Mouse (Mus musculus): ENCODE measurements around the gene Rab8b.
"Not testable (repeated sequence)": the region's sequence is repeated elsewhere in the genome, so short reads cannot be mapped to it uniquely, and the experiment has no call there.

The Rab8b gene

DNA sequence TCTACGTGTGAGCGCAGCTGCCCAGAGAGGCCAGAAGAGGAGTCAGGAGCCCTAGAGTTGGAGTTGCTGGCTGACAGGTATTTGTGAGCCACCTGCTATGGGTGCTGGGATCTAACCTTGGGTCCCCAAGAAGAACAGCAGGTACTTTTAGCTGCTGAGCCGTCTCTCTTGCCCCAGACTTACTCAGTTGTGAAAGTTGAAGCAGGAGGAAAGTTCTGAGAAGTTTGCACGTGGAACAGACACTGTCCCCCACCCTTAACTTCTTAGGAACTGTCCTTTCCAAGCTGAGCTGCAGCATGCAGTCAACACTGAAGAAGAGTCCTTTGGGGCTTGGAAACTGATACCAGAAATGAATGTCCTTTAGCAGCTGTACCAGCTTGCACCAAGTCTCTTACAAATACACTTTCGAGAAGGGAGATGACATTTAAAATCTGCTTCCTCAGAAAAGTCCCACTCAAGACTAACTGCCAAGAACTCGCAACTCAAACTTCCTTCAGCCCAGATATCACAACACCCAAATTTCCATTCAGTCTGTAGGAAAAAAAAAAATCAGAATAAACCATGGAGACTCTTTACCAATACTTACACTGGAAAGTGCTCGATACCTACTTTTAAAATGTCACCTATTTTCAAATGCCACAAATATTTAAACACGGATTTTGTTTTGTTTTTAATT lies 2.1 kb downstream of the Rab8b start:
- DNase-seq (ENCODE audit: low spot score in 2 of 2): no peak

DNA sequence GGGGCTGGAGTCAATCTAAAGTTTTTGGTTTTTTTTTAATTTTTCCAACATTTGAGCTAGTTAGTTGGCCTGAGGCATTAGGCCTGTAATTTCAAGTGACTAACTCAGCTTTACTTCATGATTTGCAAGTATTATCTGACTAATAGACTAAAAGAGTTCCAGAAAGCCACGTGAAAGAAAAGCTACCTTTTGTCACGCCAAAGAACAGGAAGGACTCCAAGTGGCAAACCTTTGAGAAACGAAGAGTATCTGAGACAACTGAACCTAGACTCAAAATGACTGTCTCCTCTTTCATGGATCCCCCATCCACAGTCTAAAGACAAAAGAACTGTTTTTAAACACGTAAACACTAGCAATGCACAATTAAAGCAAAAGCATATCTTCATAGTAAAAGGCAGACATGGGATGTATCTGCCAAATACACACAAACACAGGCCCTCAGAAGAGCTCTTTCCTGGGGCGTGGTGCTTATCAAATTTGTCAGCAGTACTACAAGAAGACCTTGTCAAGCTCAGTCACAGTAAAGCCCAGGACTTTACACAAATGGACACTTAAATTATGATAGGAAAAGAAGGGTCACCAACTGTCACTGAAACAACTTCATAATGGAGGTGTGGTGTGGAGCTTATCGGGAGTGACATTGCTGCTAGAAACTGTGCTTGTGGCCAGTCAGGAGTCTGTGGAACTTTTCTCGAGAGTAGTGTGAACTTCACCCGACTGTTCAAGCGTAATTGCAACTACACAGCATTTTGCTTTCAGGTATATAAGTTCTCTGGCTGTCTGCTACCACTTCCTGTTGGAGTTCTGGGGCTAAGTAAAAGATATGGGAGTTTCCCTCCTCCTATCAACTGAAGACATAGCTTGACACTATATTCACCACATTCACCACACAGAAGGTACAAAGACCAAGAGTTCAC lies 3.4 kb downstream of the Rab8b start:
- DNase-seq (ENCODE audit: low spot score in 2 of 2): no peak

GRCm38 (mm10) chr9:66915401-66915800 lies 4.1 kb downstream of the Rab8b start:
- DNase-seq (ENCODE audit: low spot score in 2 of 2): no peak

DNA sequence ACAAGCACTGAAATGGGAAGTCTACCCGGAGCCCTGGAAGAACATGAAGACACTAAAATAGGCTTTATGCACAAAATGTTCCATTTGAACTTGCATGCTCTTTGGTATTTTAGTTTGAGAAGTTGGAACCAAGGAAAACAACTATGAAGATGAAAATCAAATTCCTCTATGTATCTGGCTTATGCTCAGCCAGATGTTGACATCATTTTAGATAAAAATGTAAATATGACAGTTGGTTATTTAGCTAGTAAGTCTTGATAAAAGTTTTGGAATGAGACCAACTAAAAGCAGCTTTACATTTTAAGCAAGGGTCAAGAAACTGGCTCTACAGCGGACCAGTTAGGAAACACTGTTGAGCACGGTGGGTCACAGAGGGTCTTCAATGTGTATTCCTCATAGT lies 4.9 kb downstream of the Rab8b start:
- no peak for DNase-seq (ENCODE audit: low spot score in 2 of 2)

DNA sequence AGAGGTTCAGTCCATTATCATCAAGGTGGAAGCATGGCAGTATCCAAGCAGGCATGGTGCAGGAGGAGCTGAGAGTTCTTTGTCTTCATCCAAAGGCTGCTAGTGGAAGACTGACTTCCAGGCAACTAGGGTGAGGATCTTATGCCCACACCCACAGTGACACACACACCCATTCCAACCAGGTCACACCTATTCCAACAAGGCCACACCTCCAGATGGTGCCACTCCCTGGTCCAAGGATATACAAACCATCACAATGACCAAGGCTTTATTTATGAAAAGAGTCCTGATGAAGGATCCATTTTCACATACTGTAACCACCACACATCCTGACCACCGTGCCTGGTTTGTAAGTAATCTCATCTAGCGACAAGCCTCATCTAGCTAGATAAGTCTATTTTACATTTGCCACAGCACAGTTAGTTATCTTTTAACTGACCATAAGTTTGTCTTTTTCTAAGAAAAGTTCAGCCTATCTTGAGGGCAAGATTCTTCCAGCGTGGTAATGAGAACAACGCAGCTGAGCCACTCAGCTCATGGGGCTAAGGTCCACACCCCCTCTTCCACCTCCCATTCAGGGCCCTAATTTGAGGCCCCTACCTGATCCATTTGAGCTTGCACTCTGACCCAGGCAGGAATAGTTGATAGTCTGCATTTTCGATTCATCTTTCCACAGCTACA lies 6.1 kb downstream of the Rab8b start:
- not testable (repeated sequence) for DNase-seq (ENCODE audit: low spot score in 2 of 2)

DNA sequence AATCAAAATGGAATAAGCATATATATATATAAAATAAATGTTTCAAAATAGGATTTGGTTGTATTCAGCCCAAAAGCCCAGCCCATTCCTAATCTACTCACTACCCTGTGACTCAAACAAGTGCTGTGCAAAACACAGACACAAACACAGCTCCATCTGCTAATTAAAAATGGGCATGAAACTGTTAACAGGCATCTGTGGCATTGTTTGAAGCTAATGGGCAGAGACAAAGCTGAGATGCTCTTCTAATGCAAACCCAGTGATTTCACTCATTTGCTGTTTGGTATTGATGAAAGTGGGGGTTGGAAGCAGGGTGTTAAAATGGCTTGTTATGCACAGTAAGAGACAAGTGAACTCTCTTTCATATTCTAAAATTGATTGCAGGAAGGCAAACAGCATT lies 7.2 kb downstream of the Rab8b start:
- no peak for DNase-seq (ENCODE audit: low spot score in 2 of 2)

GRCm38 (mm10) chr9:66910677-66911076 lies 8.8 kb downstream of the Rab8b start:
- no peak for DNase-seq (ENCODE audit: low spot score in 2 of 2)

- DNase-seq (ENCODE audit: low spot score in 2 of 2): no peak
Measured at GRCm38 (mm10) chr9:66909922-66910321, 9.6 kb downstream of the Rab8b start.

DNA sequence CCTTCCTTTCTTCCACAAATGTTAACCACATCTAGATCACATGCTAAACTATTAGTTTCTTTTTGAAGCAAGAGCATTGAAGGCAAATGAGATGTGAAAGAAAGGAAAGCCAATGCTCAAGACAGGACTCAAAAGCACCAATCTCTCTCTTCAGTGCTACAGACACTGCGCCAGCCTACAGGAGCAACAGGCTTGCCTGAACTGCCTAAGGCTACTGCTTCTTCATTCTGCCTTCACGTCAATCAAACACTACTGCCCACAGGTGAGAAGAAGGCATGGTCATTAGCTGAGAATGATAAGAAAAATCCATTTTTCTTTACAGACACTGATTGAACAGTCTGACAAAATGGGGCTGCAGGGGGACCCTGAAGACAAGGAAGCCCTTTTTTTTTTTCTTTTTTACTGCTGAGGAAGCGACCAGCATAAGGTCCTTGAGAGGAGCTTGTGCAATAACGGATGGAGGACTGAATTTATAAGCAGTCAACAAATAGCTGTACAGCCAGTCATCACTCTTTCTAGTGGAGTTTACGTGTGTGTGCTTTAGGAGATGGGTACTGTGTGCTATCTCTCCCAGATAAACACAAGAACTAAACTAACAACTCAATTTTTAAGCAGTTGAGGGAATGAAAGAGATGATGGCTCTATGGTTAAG lies 11.6 kb downstream of the Rab8b start:
- DNase-seq (ENCODE audit: low spot score in 2 of 2): no peak

DNA sequence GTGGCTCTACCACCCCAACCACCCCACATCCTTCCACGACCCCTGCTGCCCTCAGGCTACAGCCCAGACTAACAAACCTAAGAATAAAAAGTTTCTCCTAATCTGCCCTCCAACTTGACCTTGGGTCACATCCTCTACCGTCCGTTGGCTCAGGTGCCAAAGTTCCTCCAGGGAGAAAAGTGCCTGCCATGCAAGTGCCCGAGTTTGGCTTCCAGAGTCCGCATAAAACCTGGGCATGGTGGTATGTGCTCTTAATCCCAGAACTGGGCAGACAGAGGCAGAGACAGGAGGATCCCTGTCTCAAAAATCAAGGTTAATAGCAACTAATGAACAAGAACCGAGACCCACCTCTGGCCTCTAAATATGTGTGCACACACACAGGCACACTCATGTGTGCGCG lies 12.4 kb downstream of the Rab8b start:
- DNase-seq (ENCODE audit: low spot score in 2 of 2): no peak

- no peak for DNase-seq (ENCODE audit: low spot score in 2 of 2)
Measured at GRCm38 (mm10) chr9:66905990-66906389, 13.5 kb downstream of the Rab8b start.

DNA sequence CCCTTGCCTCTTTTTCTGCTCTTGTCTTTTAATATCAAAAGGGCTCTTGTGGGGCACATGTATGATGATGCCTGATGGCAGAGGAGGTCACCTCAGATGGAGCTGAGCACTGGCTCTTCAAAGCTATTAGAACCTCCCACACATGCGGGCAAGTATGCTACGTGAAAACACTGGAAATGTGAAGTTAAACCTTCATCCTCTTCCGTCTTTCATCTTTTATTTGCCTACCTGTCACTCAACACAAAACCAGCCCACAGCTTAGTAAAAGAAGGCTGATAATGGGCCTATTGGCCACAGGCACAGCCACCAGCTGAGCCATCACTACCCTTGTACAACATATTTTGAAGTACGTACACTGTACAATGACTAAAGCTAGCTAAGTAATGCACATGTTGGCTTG lies 20.0 kb downstream of the Rab8b start:
- DNase-seq (ENCODE audit: low spot score in 2 of 2): no peak

- no peak for DNase-seq (ENCODE audit: low spot score in 2 of 2)
Measured at GRCm38 (mm10) chr9:66899072-66899471, 20.4 kb downstream of the Rab8b start.

DNA sequence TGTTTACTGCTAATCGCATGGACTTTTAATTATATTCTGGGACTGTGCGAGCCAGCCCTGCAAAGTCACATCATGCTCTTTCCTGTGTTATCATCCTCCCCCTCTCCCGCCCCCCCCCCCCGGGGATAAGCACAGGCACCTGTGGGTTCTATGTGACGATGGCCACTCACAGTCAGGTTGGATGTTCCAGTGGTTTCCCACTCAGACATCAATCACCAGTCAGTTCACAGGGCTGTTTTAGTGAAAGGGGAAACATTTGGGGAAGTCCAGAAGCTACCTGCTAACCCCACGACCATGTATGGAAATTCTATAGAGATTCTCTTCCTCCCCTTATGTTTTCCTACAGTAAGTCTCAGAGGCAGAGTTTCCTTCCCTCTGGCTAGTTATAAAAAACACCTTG lies 21.6 kb downstream of the Rab8b start:
- no peak for DNase-seq (ENCODE audit: low spot score in 2 of 2)

DNA sequence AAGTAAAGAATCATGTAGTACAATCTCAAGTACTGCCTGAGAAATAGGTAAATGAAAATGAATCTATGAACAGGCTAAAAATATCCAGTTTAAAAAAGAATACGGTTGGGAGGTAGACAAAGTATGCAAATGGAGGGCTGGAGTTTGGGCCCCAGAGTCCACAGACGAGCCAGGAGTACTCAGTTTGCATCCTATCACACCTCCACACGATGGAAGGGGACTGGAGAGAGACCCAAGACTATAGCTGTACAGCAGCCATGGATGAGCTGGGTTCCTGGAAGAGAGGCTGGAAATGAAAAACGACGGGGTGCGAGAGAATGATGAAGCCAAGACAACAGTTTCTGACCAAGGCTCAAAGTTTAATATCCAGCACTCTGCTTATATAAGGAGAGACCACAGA lies 22.5 kb downstream of the Rab8b start:
- DNase-seq (ENCODE audit: low spot score in 2 of 2): no peak

DNA sequence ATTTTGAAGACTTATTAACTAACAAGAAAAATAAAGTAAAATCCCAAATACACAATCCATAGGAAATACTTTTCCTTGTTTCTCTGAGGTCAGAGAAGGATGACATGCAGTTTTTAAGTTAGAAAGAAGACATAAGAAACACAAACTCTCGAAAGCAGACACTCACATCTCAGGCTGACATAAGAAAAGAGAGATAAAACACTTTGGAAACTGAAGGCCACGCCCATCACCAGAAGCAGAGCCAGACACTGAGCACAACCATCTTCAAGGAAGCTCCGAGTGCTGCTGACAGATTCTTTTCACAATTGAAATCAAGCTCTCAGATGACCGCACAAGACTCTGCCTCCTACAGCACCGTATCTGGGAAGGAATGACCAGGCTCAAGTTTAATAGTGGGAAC lies 23.5 kb downstream of the Rab8b start:
- no peak for DNase-seq (ENCODE audit: low spot score in 2 of 2)

- no peak for DNase-seq (ENCODE audit: low spot score in 2 of 2)
Measured at GRCm38 (mm10) chr9:66895035-66895779, 24.3 kb downstream of the Rab8b start.

DNA sequence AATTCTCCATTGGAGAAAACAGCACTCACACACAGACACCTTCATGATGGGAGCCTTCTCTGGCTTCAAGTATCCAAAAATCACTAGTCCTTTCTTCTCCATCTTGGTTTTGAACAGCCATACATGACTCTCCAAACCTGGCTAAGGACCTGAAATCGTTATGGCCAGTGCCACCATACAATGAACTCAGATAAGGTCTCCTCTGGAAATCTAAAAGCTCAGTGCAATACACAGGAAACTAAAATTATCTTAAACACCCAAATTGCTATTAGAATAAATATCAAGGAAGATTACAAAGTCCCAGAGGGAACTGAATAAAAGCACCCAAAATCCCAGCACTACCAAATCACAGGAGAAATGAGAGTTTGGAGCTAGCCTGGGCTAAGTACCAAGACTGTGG lies 25.1 kb downstream of the Rab8b start:
- no peak for DNase-seq (ENCODE audit: low spot score in 2 of 2)

- DNase-seq (ENCODE audit: low spot score in 2 of 2): not testable (repeated sequence)
Measured at GRCm38 (mm10) chr9:66892456-66892855, 27.0 kb downstream of the Rab8b start.

DNA sequence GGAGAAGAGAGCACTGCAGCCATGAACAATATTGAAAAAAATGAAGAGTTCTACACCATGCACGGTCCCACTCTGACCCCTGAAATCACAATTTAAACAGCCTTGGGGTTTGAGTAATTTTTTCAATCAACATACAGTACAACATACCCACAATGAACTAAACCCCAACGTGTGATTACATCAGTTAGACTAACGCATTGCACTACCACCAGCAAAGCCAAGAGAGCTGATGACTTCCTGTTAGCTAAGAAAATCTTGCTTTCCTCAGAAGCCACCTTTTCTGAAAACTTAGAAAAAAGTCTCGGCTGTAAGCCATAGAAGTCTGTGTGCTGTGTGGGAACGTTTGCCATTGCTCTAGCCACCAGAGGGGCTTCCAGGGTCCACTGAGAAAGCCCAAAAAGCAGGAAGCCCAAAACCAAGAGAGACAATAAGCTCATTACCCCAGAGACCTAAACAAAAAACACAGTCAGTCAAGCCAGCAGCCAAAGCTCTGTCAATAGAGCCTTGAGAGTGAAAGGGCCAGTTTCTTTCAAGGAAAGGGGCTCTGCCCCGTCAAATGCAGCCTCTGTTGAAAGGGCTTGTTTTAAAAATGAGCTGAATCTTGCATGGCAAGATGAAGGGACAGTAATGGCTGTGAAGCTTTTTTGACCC lies 31.4 kb downstream of the Rab8b start:
- DNase-seq (ENCODE audit: low spot score in 2 of 2): no peak
